Mouse (Mus musculus): ENCODE measurements around the gene Nup62. TPM values are rescaled to one million over a fixed set of nuclear protein-coding genes. Genes with fewer than 3 reads are reported as not detected.

Gene Nup62
- polyA plus RNA-seq, 1 experiment from 2014 or later: 83.6 TPM

- ATAC-seq (ENCODE audit: insufficient number of reproducible peaks, low FRiP score, low TSS enrichment, low read depth): no peak
- WGBS: 59% methylated on average over 22 of the region's 22 CpGs
- Histone ChIP-seq H3K9me3 (no peaks in the 10 kb centered on the region), H3K4me2 (no peak overlapping the region), H3K36me3 (peaks cover 45% of the 10 kb centered on the region), H3K27ac (peak overlapping the region; percentile 68), H3K9ac (no peak overlapping the region), H3K27me3 (no peaks in the 10 kb centered on the region), H3K4me3 (no peak overlapping the region), H3K4me1 (peaks cover 60% of the 10 kb centered on the region)
Measured at GRCm38 (mm10) chr7:44860576-44861428, 44.9 kb downstream of the Nup62 start.

- Histone ChIP-seq H3K4me2 (no peak overlapping the region), H3K27me3 (no peaks in the 10 kb centered on the region), H3K36me3 (peaks cover 50% of the 10 kb centered on the region), H3K4me3 (no peak overlapping the region), H3K4me1 (peaks cover 62% of the 10 kb centered on the region), H3K9ac (no peak overlapping the region), H3K9me3 (no peaks in the 10 kb centered on the region), H3K27ac (peak overlapping the region; percentile 68)
- ATAC-seq (ENCODE audit: insufficient number of reproducible peaks, low FRiP score, low TSS enrichment, low read depth): no peak
- 76% methylated on average over 14 of the region's 14 CpGs for WGBS
Measured at GRCm38 (mm10) chr7:44861429-44861816, 45.5 kb downstream of the Nup62 start.

GRCm38 (mm10) chr7:44862434-44862833 lies 46.5 kb downstream of the Nup62 start:
- Histone ChIP-seq H3K4me3 (no peak overlapping the region), H3K9ac (no peak overlapping the region), H3K4me1 (peaks cover 69% of the 10 kb centered on the region), H3K9me3 (no peaks in the 10 kb centered on the region), H3K36me3 (peaks cover 50% of the 10 kb centered on the region), H3K27me3 (no peaks in the 10 kb centered on the region), H3K27ac (no peak overlapping the region), H3K4me2 (no peak overlapping the region)
- WGBS: 69% methylated on average over 8 of the region's 8 CpGs
- ATAC-seq (ENCODE audit: insufficient number of reproducible peaks, low FRiP score, low TSS enrichment, low read depth): no peak

GRCm38 (mm10) chr7:44863210-44863609 lies 47.3 kb downstream of the Nup62 start:
- ATAC-seq (ENCODE audit: insufficient number of reproducible peaks, low FRiP score, low TSS enrichment, low read depth): no peak
- H3K36me3 ChIP-seq: peaks cover 50% of the 10 kb centered on the region
- no peak overlapping the region for H3K9ac ChIP-seq
- H3K27ac ChIP-seq: peak overlapping the region; percentile 39
- no peaks in the 10 kb centered on the region for H3K9me3 ChIP-seq
- H3K4me3 ChIP-seq: no peak overlapping the region
- H3K4me2 ChIP-seq: no peak overlapping the region
- WGBS: 91% methylated on average over 14 of the region's 14 CpGs
- H3K4me1 ChIP-seq: peaks cover 70% of the 10 kb centered on the region
- no peaks in the 10 kb centered on the region for H3K27me3 ChIP-seq

- H3K9me3 ChIP-seq: no peaks in the 10 kb centered on the region
- 84% methylated on average over 11 of the region's 11 CpGs for WGBS
- H3K27me3 ChIP-seq: no peaks in the 10 kb centered on the region
- peaks cover 50% of the 10 kb centered on the region for H3K36me3 ChIP-seq
- no peak overlapping the region; the same call in 1 of the 2 replicates for H3K9ac ChIP-seq
- H3K4me3 ChIP-seq: no peak overlapping the region
- H3K27ac ChIP-seq: 0 out of 2 replicates have a peak overlapping the region, but pooled peaks have one; percentile 39
- H3K4me1 ChIP-seq: peaks cover 69% of the 10 kb centered on the region
- no peak for ATAC-seq (ENCODE audit: insufficient number of reproducible peaks, low FRiP score, low TSS enrichment, low read depth)
- H3K4me2 ChIP-seq: no peak overlapping the region
Measured at GRCm38 (mm10) chr7:44863982-44864494, 48.1 kb downstream of the Nup62 start.

GRCm38 (mm10) chr7:44864595-44865542 lies 49.0 kb downstream of the Nup62 start:
- H3K4me1 ChIP-seq: peaks cover 67% of the 10 kb centered on the region
- no peak overlapping the region for H3K9ac ChIP-seq
- no peak for ATAC-seq (ENCODE audit: insufficient number of reproducible peaks, low FRiP score, low TSS enrichment, low read depth)
- no peak overlapping the region for H3K4me2 ChIP-seq
- peak overlapping the region; percentile 74 for H3K27ac ChIP-seq
- no peaks in the 10 kb centered on the region for H3K27me3 ChIP-seq
- H3K9me3 ChIP-seq: no peaks in the 10 kb centered on the region
- peaks cover 50% of the 10 kb centered on the region for H3K36me3 ChIP-seq
- 75% methylated on average over 24 of the region's 24 CpGs for WGBS
- H3K4me3 ChIP-seq: no peak overlapping the region

GRCm38 (mm10) chr7:44866276-44867009 lies 50.6 kb downstream of the Nup62 start:
- peaks cover 65% of the 10 kb centered on the region for H3K4me1 ChIP-seq
- H3K27me3 ChIP-seq: no peaks in the 10 kb centered on the region
- H3K4me2 ChIP-seq: peak overlapping the region; percentile 75
- peak overlapping the region; percentile 74 for H3K27ac ChIP-seq
- ATAC-seq (ENCODE audit: insufficient number of reproducible peaks, low FRiP score, low TSS enrichment, low read depth): no peak
- H3K36me3 ChIP-seq: peaks cover 49% of the 10 kb centered on the region
- H3K4me3 ChIP-seq: peak overlapping the region; percentile 97
- no peaks in the 10 kb centered on the region for H3K9me3 ChIP-seq
- WGBS: 40% methylated on average over 15 of the region's 15 CpGs
- H3K9ac ChIP-seq: peak overlapping the region; percentile 26; the same call in 1 of the 2 replicates

- peak overlapping the region; percentile 74 for H3K27ac ChIP-seq
- no peak for ATAC-seq (ENCODE audit: insufficient number of reproducible peaks, low FRiP score, low TSS enrichment, low read depth)
- H3K9ac ChIP-seq: peak overlapping the region; percentile 100; the same call in 1 of the 2 replicates
- H3K4me1 ChIP-seq: peaks cover 63% of the 10 kb centered on the region
- H3K36me3 ChIP-seq: peaks cover 42% of the 10 kb centered on the region
- H3K4me3 ChIP-seq: peak overlapping the region; percentile 97
- H3K27me3 ChIP-seq: no peaks in the 10 kb centered on the region
- WGBS: 57% methylated on average over 18 of the region's 19 CpGs
- H3K4me2 ChIP-seq: peak overlapping the region; percentile 75
- no peaks in the 10 kb centered on the region for H3K9me3 ChIP-seq
Measured at GRCm38 (mm10) chr7:44867010-44867702, 51.3 kb downstream of the Nup62 start.

- H3K4me2 ChIP-seq: peak overlapping the region; percentile 75
- H3K4me1 ChIP-seq: peaks cover 60% of the 10 kb centered on the region
- H3K27ac ChIP-seq: peak overlapping the region; percentile 100
- peak overlapping the region; percentile 97 for H3K4me3 ChIP-seq
- H3K27me3 ChIP-seq: no peaks in the 10 kb centered on the region
- WGBS: 42% methylated on average over 9 of the region's 9 CpGs
- peak overlapping the region; percentile 100; the same call in 1 of the 2 replicates for H3K9ac ChIP-seq
- H3K36me3 ChIP-seq: peaks cover 36% of the 10 kb centered on the region
- no peaks in the 10 kb centered on the region for H3K9me3 ChIP-seq
- no peak for ATAC-seq (ENCODE audit: insufficient number of reproducible peaks, low FRiP score, low TSS enrichment, low read depth)
Measured at GRCm38 (mm10) chr7:44867802-44868201, 51.9 kb downstream of the Nup62 start.

GRCm38 (mm10) chr7:44868465-44868864 lies 52.6 kb downstream of the Nup62 start:
- Histone ChIP-seq H3K9me3 (no peaks in the 10 kb centered on the region), H3K36me3 (peaks cover 29% of the 10 kb centered on the region), H3K9ac (peak overlapping the region; percentile 100), H3K4me3 (peak overlapping the region; percentile 97), H3K4me2 (peak overlapping the region; percentile 75), H3K4me1 (peaks cover 60% of the 10 kb centered on the region), H3K27ac (peak overlapping the region; percentile 100), H3K27me3 (no peaks in the 10 kb centered on the region)
- WGBS: 6% methylated on average over 16 of the region's 16 CpGs
- no peak for ATAC-seq (ENCODE audit: insufficient number of reproducible peaks, low FRiP score, low TSS enrichment, low read depth)

Measured in limb, embryonic 15.5 days (tissue).